Mouse (Mus musculus): Measurements from ENCODE around the gene Defb46. TPM values are rescaled to one million over a fixed set of nuclear protein-coding genes. Genes with fewer than 3 reads are reported as not detected.

Gene Defb46
- polyA plus RNA-seq (2012; rRNA removed), result not detected in 2 replicates

DNA sequence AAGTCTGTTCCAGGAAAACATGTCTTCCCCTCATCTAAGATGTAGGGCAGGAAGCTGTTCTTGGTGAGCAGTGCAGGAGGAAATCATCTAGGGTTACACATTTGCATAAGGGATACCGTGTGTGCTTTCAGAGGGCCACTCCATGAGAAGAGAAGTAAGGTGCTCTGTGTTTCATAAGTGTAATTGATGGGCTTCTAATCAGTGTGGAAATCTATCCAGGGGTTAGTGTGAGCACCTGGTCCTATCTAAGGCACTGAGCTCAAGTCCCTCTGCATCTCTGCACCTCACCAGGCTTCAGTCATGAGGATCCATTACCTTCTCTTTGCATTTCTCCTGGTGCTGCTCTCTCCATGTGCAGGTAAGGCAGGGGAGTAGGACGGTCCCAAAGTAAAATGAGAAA lies at the start of gene Defb46:
TSS of gene Defb46 (plus strand) at position 301 of the 400 bp plus-strand sequence.
- no peak within 1 kb of the TSS for H3K4me3 ChIP-seq (ENCODE audit: insufficient read depth, low read length)
- H3K4me1 ChIP-seq (ENCODE audit: control insufficient read depth, insufficient read depth, low read length), result no peaks in the 10 kb centered on the region
- H3K27ac ChIP-seq (ENCODE audit: insufficient read depth, low read length), result no peak within 1 kb of the TSS
- TF ChIP-seq CTCF (IDR thresholded peaks at IDR 0.05; ENCODE audit: extremely low read depth, insufficient read depth, low read length), result no peak
- no peak for TF ChIP-seq POLR2A (IDR thresholded peaks at IDR 0.05; ENCODE audit: extremely low read depth, insufficient read depth, low read length)

- Histone ChIP-seq H3K27ac (ENCODE audit: insufficient read depth, low read length) (no peak within 1 kb of the TSS), H3K4me3 (ENCODE audit: insufficient read depth, low read length) (no peak within 1 kb of the TSS), H3K4me1 (ENCODE audit: control insufficient read depth, insufficient read depth, low read length) (no peaks in the 10 kb centered on the region)
- TF ChIP-seq CTCF (IDR thresholded peaks at IDR 0.05; ENCODE audit: extremely low read depth, insufficient read depth, low read length) (no peak), POLR2A (IDR thresholded peaks at IDR 0.05; ENCODE audit: extremely low read depth, insufficient read depth, low read length) (no peak)
Observed at GRCm38 (mm10) chr8:19225161-19225560, 14.6 kb upstream of the Defb46 start, which contains the start of gene Defb6. Gene Defb6 (plus strand): TSS chr8:19225478.

- no peak overlapping the region for H3K27ac ChIP-seq (ENCODE audit: insufficient read depth, low read length)
- no peaks in the 10 kb centered on the region for H3K4me1 ChIP-seq (ENCODE audit: control insufficient read depth, insufficient read depth, low read length)
- no peak for TF ChIP-seq POLR2A (IDR thresholded peaks at IDR 0.05; ENCODE audit: extremely low read depth, insufficient read depth, low read length)
- no peak for TF ChIP-seq CTCF (IDR thresholded peaks at IDR 0.05; ENCODE audit: extremely low read depth, insufficient read depth, low read length)
- H3K4me3 ChIP-seq (ENCODE audit: insufficient read depth, low read length), result no peak overlapping the region
Observed at GRCm38 (mm10) chr8:19238101-19238500, 1.6 kb upstream of the Defb46 start.

GRCm38 (mm10) chr8:19247280-19247679 lies 7.6 kb downstream of the Defb46 start, which contains the start of gene Defb5:
Gene Defb5 (plus strand): TSS chr8:19247580.
- no peak within 1 kb of the TSS for H3K4me3 ChIP-seq (ENCODE audit: insufficient read depth, low read length)
- H3K27ac ChIP-seq (ENCODE audit: insufficient read depth, low read length), result no peak within 1 kb of the TSS
- no peak for TF ChIP-seq POLR2A (IDR thresholded peaks at IDR 0.05; ENCODE audit: extremely low read depth, insufficient read depth, low read length)
- H3K4me1 ChIP-seq (ENCODE audit: control insufficient read depth, insufficient read depth, low read length), result no peaks in the 10 kb centered on the region

DNA sequence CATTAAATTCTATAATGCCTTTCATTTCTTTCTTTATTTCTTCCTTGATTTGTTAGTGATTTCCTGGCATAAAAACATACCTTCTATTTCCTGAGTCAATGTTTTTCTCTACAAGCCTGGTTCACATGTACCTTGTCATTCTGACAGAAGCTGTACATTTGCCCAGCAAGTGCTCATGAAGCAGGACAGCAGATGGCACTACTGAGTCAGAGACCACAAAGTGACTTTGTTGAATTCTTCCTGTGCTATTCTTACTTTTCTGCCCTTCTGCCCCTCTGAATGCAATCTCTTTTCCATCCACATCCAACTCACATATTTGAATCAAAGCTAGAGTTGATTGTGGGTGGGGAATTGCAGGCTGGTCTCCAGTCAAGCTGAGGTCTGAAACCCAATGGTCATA lies 18.4 kb downstream of the Defb46 start:
- TF ChIP-seq POLR2A (IDR thresholded peaks at IDR 0.05; ENCODE audit: extremely low read depth, insufficient read depth, low read length), result no peak
- TF ChIP-seq CTCF (IDR thresholded peaks at IDR 0.05; ENCODE audit: extremely low read depth, insufficient read depth, low read length), result no peak
- Histone ChIP-seq H3K27ac (ENCODE audit: insufficient read depth, low read length) (no peak overlapping the region), H3K4me3 (ENCODE audit: insufficient read depth, low read length) (no peak overlapping the region), H3K4me1 (ENCODE audit: control insufficient read depth, insufficient read depth, low read length) (no peaks in the 10 kb centered on the region)

DNA sequence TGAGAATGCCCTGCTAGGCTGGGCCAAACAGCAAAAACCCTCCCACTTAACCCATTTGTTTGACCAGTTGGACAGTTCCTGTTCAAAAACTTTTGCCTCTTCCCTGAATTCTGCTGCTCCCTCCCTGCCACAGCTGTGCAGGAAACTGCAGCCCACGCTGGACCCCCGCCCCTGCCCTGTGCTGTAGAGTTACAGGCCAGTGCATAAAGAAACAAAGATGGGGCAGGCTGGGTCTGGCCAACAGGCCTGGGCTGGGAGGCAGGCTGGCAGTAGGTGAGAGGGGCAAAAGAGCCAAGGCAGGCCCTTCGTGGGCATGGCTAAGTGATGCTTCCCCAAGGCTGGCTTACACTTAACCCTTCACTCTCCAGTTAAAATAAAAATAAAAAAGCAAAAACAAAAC lies 20.0 kb downstream of the Defb46 start:
- no peak for TF ChIP-seq CTCF (IDR thresholded peaks at IDR 0.05; ENCODE audit: extremely low read depth, insufficient read depth, low read length)
- no peak for TF ChIP-seq POLR2A (IDR thresholded peaks at IDR 0.05; ENCODE audit: extremely low read depth, insufficient read depth, low read length)
- H3K27ac ChIP-seq (ENCODE audit: insufficient read depth, low read length), result no peak overlapping the region
- no peak overlapping the region for H3K4me3 ChIP-seq (ENCODE audit: insufficient read depth, low read length)

More for the DNA sequence above, 20.0 kb downstream of the Defb46 start:
- no peaks in the 10 kb centered on the region for H3K4me1 ChIP-seq (ENCODE audit: control insufficient read depth, insufficient read depth, low read length)

Other genes starting within 250 kb of the Defb46 start
- not detected in 2 replicates for gene Defb37, start 248.9 kb upstream of the Defb46 start, polyA plus RNA-seq (2012; rRNA removed)
- not detected in 2 replicates for gene Defb38, start 213.3 kb upstream of the Defb46 start, polyA plus RNA-seq (2012; rRNA removed)
- gene Defb39, start 175.1 kb upstream of the Defb46 start, polyA plus RNA-seq (2012; rRNA removed), result not detected in 2 replicates
- not detected in 2 replicates for gene Defb12, start 125.1 kb upstream of the Defb46 start, polyA plus RNA-seq (2012; rRNA removed)
- gene Defb34, start 116.2 kb upstream of the Defb46 start, polyA plus RNA-seq (2012; rRNA removed), result not detected in 2 replicates
- gene Gm45826, start 99.1 kb upstream of the Defb46 start, polyA plus RNA-seq (2012; rRNA removed), result not detected in 2 replicates
- not detected in 2 replicates for gene Defb14, start 45.6 kb upstream of the Defb46 start, polyA plus RNA-seq (2012; rRNA removed)
- gene Defb4, start 41.2 kb upstream of the Defb46 start, polyA plus RNA-seq (2012; rRNA removed), result not detected in 2 replicates
- not detected in 2 replicates for gene Defb6, start 14.4 kb upstream of the Defb46 start, polyA plus RNA-seq (2012; rRNA removed)
- gene Defb5, start 7.7 kb downstream of the Defb46 start, polyA plus RNA-seq (2012; rRNA removed), result not detected in 2 replicates
- gene Defb3, start 53.4 kb downstream of the Defb46 start, polyA plus RNA-seq (2012; rRNA removed), result not detected in 2 replicates
- not detected in 2 replicates for gene Defb8, start 207.7 kb downstream of the Defb46 start, polyA plus RNA-seq (2012; rRNA removed)

All from cortical plate, adult 2 months (tissue).